Mouse (Mus musculus) neural tube, embryonic 15.5 days (tissue): Measurements from ENCODE around the gene Hpse. TPM values are rescaled to one million over a fixed set of nuclear protein-coding genes. Genes with fewer than 3 reads are reported as not detected.

Experiments used
- ATAC-seq: fragments of 200-750 bp; cut with Nextera tagmentation; 2 replicates; pipeline ENCODE4 v1.8.0; 2017; ENCODE audit warnings: mild to moderate bottlenecking, moderate TSS enrichment, moderate library complexity; ENCODE audit not compliant: low FRiP score
- H3K27ac ChIP-seq: fragments of 300-500 bp; sonication (generic); replicated peaks from 2 replicates; pipeline ENCODE4 v1.5.1; 2015; ENCODE audit warnings: mild to moderate bottlenecking, inconsistent platforms
- H3K27me3 ChIP-seq: fragments of 300-500 bp; sonication (generic); replicated peaks from 2 replicates; pipeline ENCODE4 v1.6.1; 2015; ENCODE audit warnings: inconsistent platforms
- H3K36me3 ChIP-seq: fragments of 300-500 bp; sonication (generic); 2 replicates; pipeline ENCODE4 v1.6.1; 2015; ENCODE audit warnings: inconsistent platforms
- H3K4me1 ChIP-seq: fragments of 300-500 bp; sonication (generic); 2 replicates; pipeline ENCODE4 v1.6.1; 2015; ENCODE audit warnings: inconsistent platforms
- H3K4me2 ChIP-seq: fragments of 300-500 bp; sonication (generic); 2 replicates; pipeline ENCODE4 v1.6.1; 2015; ENCODE audit warnings: inconsistent platforms, mild to moderate bottlenecking, moderate library complexity
- H3K4me3 ChIP-seq: fragments of 300-500 bp; sonication (generic); replicated peaks from 2 replicates; pipeline ENCODE4 v1.5.1; 2015; ENCODE audit warnings: mild to moderate bottlenecking, inconsistent platforms
- H3K9ac ChIP-seq: fragments of 300-500 bp; sonication (generic); replicated peaks from 2 replicates; pipeline ENCODE4 v1.6.1; 2015; ENCODE audit warnings: mild to moderate bottlenecking, inconsistent platforms
- H3K9me3 ChIP-seq: fragments of 300-500 bp; sonication (generic); replicated peaks from 2 replicates; pipeline ENCODE4 v1.6.1; 2016; ENCODE audit warnings: inconsistent platforms
- WGBS: fragments of 180-500 bp; shearing (Covaris S2); methylation state at CpG from one replicate; pipeline ENCODE4 v1.1.7; 2015; ENCODE audit warnings: mixed read lengths; 5-methylcytosine and 5-hydroxymethylcytosine counted together
- polyA plus RNA-seq: library from polyadenylated mRNA; unstranded; fragments of >200 nt; fragmentation: Nextera tagmentation; extraction: Ambion mirVana; gene quantifications from 2 replicates; pipeline ENCODE4 v1.2.1, GENCODE M21; 2015

Hpse gene
- polyA plus RNA-seq, 1 experiment from 2014 or later, result 0.74 TPM

GRCm38 (mm10) chr5:100685631-100686030, 33.9 kb downstream of the Hpse start:
- Histone ChIP-seq H3K27ac (no peak overlapping the region), H3K9me3 (no peaks in the 10 kb centered on the region), H3K4me2 (no peak overlapping the region), H3K4me3 (no peak overlapping the region), H3K9ac (no peak overlapping the region), H3K27me3 (no peaks in the 10 kb centered on the region), H3K36me3 (no peaks in the 10 kb centered on the region), H3K4me1 (no peaks in the 10 kb centered on the region)
- ATAC-seq, result no peak
- 67% methylated on average over 4 of the region's 4 CpGs for WGBS

- 74% methylated on average over 6 of the region's 6 CpGs for WGBS
- H3K36me3 ChIP-seq, result no peaks in the 10 kb centered on the region
- no peak for ATAC-seq
Observed at GRCm38 (mm10) chr5:100680542-100680933, 39.0 kb downstream of the Hpse start.

GRCm38 (mm10) chr5:100679911-100680541, 39.5 kb downstream of the Hpse start:
- no peaks in the 10 kb centered on the region for H3K9me3 ChIP-seq
- peaks cover 2% of the 10 kb centered on the region for H3K4me1 ChIP-seq
- no peak overlapping the region for H3K4me3 ChIP-seq
- no peaks in the 10 kb centered on the region for H3K27me3 ChIP-seq
- no peak overlapping the region for H3K27ac ChIP-seq
- no peak for ATAC-seq
- 56% methylated on average over 18 of the region's 18 CpGs for WGBS
- no peaks in the 10 kb centered on the region for H3K36me3 ChIP-seq
- no peak overlapping the region for H3K4me2 ChIP-seq
- no peak overlapping the region for H3K9ac ChIP-seq

More at GRCm38 (mm10) chr5:100680542-100680933, 39.0 kb downstream of the Hpse start:
- Histone ChIP-seq H3K4me1 (no peaks in the 10 kb centered on the region), H3K9me3 (no peaks in the 10 kb centered on the region), H3K9ac (no peak overlapping the region), H3K4me2 (no peak overlapping the region), H3K27me3 (no peaks in the 10 kb centered on the region), H3K4me3 (no peak overlapping the region), H3K27ac (no peak overlapping the region)

- Histone ChIP-seq H3K27ac (peak within 1 kb of the TSS; percentile 78), H3K9ac (peak within 1 kb of the TSS; percentile 85), H3K9me3 (no peaks in the 10 kb centered on the region), H3K27me3 (no peaks in the 10 kb centered on the region), H3K36me3 (0 out of 2 replicates have a peak, but pooled peaks cover 3% of the 10 kb centered on the region), H3K4me1 (peaks cover 27% of the 10 kb centered on the region), H3K4me2 (peak within 1 kb of the TSS; percentile 74), H3K4me3 (peak within 1 kb of the TSS; percentile 81)
- WGBS, result 12% methylated on average over 17 of the region's 17 CpGs
- ATAC-seq, result peak; percentile 73
Observed at GRCm38 (mm10) chr5:100674711-100675376, 44.7 kb downstream of the Hpse start, which contains the start of gene Coq2. TSS of gene Coq2 (minus strand) at chr5:100675140.

- H3K4me3 ChIP-seq, result peak overlapping the region; percentile 81
- peak; percentile 98 for ATAC-seq
- H3K27ac ChIP-seq, result peak overlapping the region; percentile 78
- peak overlapping the region; percentile 85 for H3K9ac ChIP-seq
- peaks cover 27% of the 10 kb centered on the region for H3K4me1 ChIP-seq
- H3K36me3 ChIP-seq, result 0 out of 2 replicates have a peak, but pooled peaks cover 3% of the 10 kb centered on the region
- H3K9me3 ChIP-seq, result no peaks in the 10 kb centered on the region
- peak overlapping the region; percentile 74 for H3K4me2 ChIP-seq
- WGBS, result under 1% methylated on average over 50 of the region's 71 CpGs
- H3K27me3 ChIP-seq, result no peaks in the 10 kb centered on the region
Observed at GRCm38 (mm10) chr5:100673745-100674486, 45.6 kb downstream of the Hpse start.

GRCm38 (mm10) chr5:100672403-100672802, 47.1 kb downstream of the Hpse start:
- ATAC-seq, result no peak
- Histone ChIP-seq H3K4me2 (no peak overlapping the region), H3K4me1 (peaks cover 27% of the 10 kb centered on the region), H3K4me3 (no peak overlapping the region), H3K36me3 (peaks cover 5% of the 10 kb centered on the region; the same call in 1 of the 2 replicates), H3K27me3 (no peaks in the 10 kb centered on the region), H3K9ac (no peak overlapping the region), H3K27ac (no peak overlapping the region), H3K9me3 (no peaks in the 10 kb centered on the region)
- 91% methylated on average over 4 of the region's 4 CpGs for WGBS

- no peak for ATAC-seq
- peaks cover 27% of the 10 kb centered on the region for H3K4me1 ChIP-seq
- 87% methylated on average over 3 of the region's 3 CpGs for WGBS
Observed at GRCm38 (mm10) chr5:100671897-100672296, 47.6 kb downstream of the Hpse start.

GRCm38 (mm10) chr5:100671398-100671797, 48.1 kb downstream of the Hpse start:
- H3K36me3 ChIP-seq, result peaks cover 7% of the 10 kb centered on the region; the same call in 1 of the 2 replicates
- peaks cover 27% of the 10 kb centered on the region for H3K4me1 ChIP-seq
- H3K4me3 ChIP-seq, result no peak overlapping the region
- no peak for ATAC-seq
- no peak overlapping the region for H3K9ac ChIP-seq
- H3K27ac ChIP-seq, result no peak overlapping the region
- H3K9me3 ChIP-seq, result no peaks in the 10 kb centered on the region
- H3K27me3 ChIP-seq, result no peaks in the 10 kb centered on the region
- no peak overlapping the region for H3K4me2 ChIP-seq
- 30% methylated on average over 5 of the region's 5 CpGs for WGBS

More at GRCm38 (mm10) chr5:100671897-100672296, 47.6 kb downstream of the Hpse start:
- H3K27ac ChIP-seq, result no peak overlapping the region
- no peaks in the 10 kb centered on the region for H3K27me3 ChIP-seq
- no peak overlapping the region for H3K9ac ChIP-seq
- H3K9me3 ChIP-seq, result no peaks in the 10 kb centered on the region
- no peak overlapping the region for H3K4me3 ChIP-seq
- peaks cover 7% of the 10 kb centered on the region; the same call in 1 of the 2 replicates for H3K36me3 ChIP-seq
- H3K4me2 ChIP-seq, result no peak overlapping the region

GRCm38 (mm10) chr5:100666965-100667364, 52.6 kb downstream of the Hpse start:
- Histone ChIP-seq H3K4me1 (peaks cover 4% of the 10 kb centered on the region; the same call in 1 of the 2 replicates), H3K9me3 (no peaks in the 10 kb centered on the region), H3K27me3 (no peaks in the 10 kb centered on the region), H3K36me3 (peaks cover 27% of the 10 kb centered on the region), H3K4me2 (no peak overlapping the region), H3K4me3 (no peak overlapping the region), H3K9ac (no peak overlapping the region), H3K27ac (no peak overlapping the region)
- no peak for ATAC-seq
- WGBS, result 93% methylated on average over 1 of the region's 1 CpGs

- WGBS, result 60% methylated on average over 5 of the region's 5 CpGs
- Histone ChIP-seq H3K36me3 (peaks cover 45% of the 10 kb centered on the region), H3K4me2 (no peak overlapping the region), H3K27me3 (no peaks in the 10 kb centered on the region), H3K4me3 (no peak overlapping the region), H3K9me3 (no peaks in the 10 kb centered on the region), H3K9ac (no peak overlapping the region), H3K4me1 (no peaks in the 10 kb centered on the region), H3K27ac (no peak overlapping the region)
- ATAC-seq, result no peak
Observed at GRCm38 (mm10) chr5:100663854-100664253, 55.7 kb downstream of the Hpse start.

- Histone ChIP-seq H3K4me1 (no peaks in the 10 kb centered on the region), H3K36me3 (peaks cover 51% of the 10 kb centered on the region), H3K9me3 (no peaks in the 10 kb centered on the region), H3K9ac (no peak overlapping the region), H3K4me2 (no peak overlapping the region), H3K4me3 (no peak overlapping the region), H3K27me3 (no peaks in the 10 kb centered on the region), H3K27ac (no peak overlapping the region)
- WGBS, result 93% methylated on average over 6 of the region's 6 CpGs
- no peak for ATAC-seq
Observed at GRCm38 (mm10) chr5:100663011-100663410, 56.5 kb downstream of the Hpse start.
